Mouse (Mus musculus) stomach, postnatal 0 days (tissue): ENCODE measurements around the gene Gm20509.

ENCODE experiments used
- CTCF ChIP-seq: IDR thresholded peaks from 2 replicates; pipeline ENCODE4 v1.5.1; 2016; ENCODE audit warnings: antibody characterized with exemption, low read depth, mild to moderate bottlenecking, moderate library complexity
- EP300 ChIP-seq: optimal IDR thresholded peaks from 2 replicates; pipeline ENCODE3; 2016; ENCODE audit warnings: antibody characterized with exemption

GRCm38 (mm10) chr9:73154347-73154746, 52.1 kb downstream of the Gm20509 start:
- TF ChIP-seq CTCF (peak; percentile 50), EP300 (no peak)
